Mouse (Mus musculus): ENCODE results near the gene Hs3st3a1. TPM values are rescaled to one million over a fixed set of nuclear protein-coding genes. Genes with fewer than 3 reads are reported as not detected.

Hs3st3a1 gene
- polyA plus RNA-seq, 1 experiment = not detected

GRCm38 (mm10) chr11:64436791-64437298 lies 1.7 kb downstream of the Hs3st3a1 start:
- TF ChIP-seq CTCF (IDR thresholded peaks at IDR 0.05; ENCODE audit: low read depth, low read length) (no peak), POLR2A (IDR thresholded peaks at IDR 0.05; ENCODE audit: borderline replicate concordance, low read depth, low read length) (no peak)
- Histone ChIP-seq H3K27ac (ENCODE audit: insufficient read depth, low read depth, low read length) (no peak overlapping the region), H3K4me3 (ENCODE audit: insufficient read depth, low read length) (no peak overlapping the region), H3K4me1 (ENCODE audit: control insufficient read depth, insufficient read depth, low read length) (no peaks in the 10 kb centered on the region; the same call in 1 of the 2 replicates)

GRCm38 (mm10) chr11:64437721-64438120 lies 2.6 kb downstream of the Hs3st3a1 start:
- Histone ChIP-seq H3K4me1 (ENCODE audit: control insufficient read depth, insufficient read depth, low read length) (no peaks in the 10 kb centered on the region; the same call in 1 of the 2 replicates), H3K27ac (ENCODE audit: insufficient read depth, low read depth, low read length) (no peak overlapping the region), H3K4me3 (ENCODE audit: insufficient read depth, low read length) (no peak overlapping the region)
- no peak for TF ChIP-seq CTCF (IDR thresholded peaks at IDR 0.05; ENCODE audit: low read depth, low read length)
- no peak for TF ChIP-seq POLR2A (IDR thresholded peaks at IDR 0.05; ENCODE audit: borderline replicate concordance, low read depth, low read length)

- no peaks in the 10 kb centered on the region; the same call in 1 of the 2 replicates for H3K4me1 ChIP-seq (ENCODE audit: control insufficient read depth, insufficient read depth, low read length)
- no peak overlapping the region for H3K27ac ChIP-seq (ENCODE audit: insufficient read depth, low read depth, low read length)
- no peak overlapping the region for H3K4me3 ChIP-seq (ENCODE audit: insufficient read depth, low read length)
- TF ChIP-seq CTCF (IDR thresholded peaks at IDR 0.05; ENCODE audit: low read depth, low read length) (no peak), POLR2A (IDR thresholded peaks at IDR 0.05; ENCODE audit: borderline replicate concordance, low read depth, low read length) (no peak)
Observed at GRCm38 (mm10) chr11:64438909-64439308, 3.8 kb downstream of the Hs3st3a1 start.

GRCm38 (mm10) chr11:64442119-64442518 lies 7.0 kb downstream of the Hs3st3a1 start:
- Histone ChIP-seq H3K27ac (ENCODE audit: insufficient read depth, low read depth, low read length) (no peak overlapping the region), H3K4me3 (ENCODE audit: insufficient read depth, low read length) (no peak overlapping the region), H3K4me1 (ENCODE audit: control insufficient read depth, insufficient read depth, low read length) (no peaks in the 10 kb centered on the region)
- TF ChIP-seq CTCF (IDR thresholded peaks at IDR 0.05; ENCODE audit: low read depth, low read length) (no peak), POLR2A (IDR thresholded peaks at IDR 0.05; ENCODE audit: borderline replicate concordance, low read depth, low read length) (no peak)

- H3K4me3 ChIP-seq (ENCODE audit: insufficient read depth, low read length) = no peak overlapping the region
- H3K4me1 ChIP-seq (ENCODE audit: control insufficient read depth, insufficient read depth, low read length) = no peaks in the 10 kb centered on the region
- H3K27ac ChIP-seq (ENCODE audit: insufficient read depth, low read depth, low read length) = no peak overlapping the region
- TF ChIP-seq POLR2A (IDR thresholded peaks at IDR 0.05; ENCODE audit: borderline replicate concordance, low read depth, low read length) = no peak
- TF ChIP-seq CTCF (IDR thresholded peaks at IDR 0.05; ENCODE audit: low read depth, low read length) = no peak
Observed at GRCm38 (mm10) chr11:64442701-64443100, 7.6 kb downstream of the Hs3st3a1 start.

- TF ChIP-seq POLR2A (IDR thresholded peaks at IDR 0.05; ENCODE audit: borderline replicate concordance, low read depth, low read length) = no peak
- no peak for TF ChIP-seq CTCF (IDR thresholded peaks at IDR 0.05; ENCODE audit: low read depth, low read length)
- H3K4me3 ChIP-seq (ENCODE audit: insufficient read depth, low read length) = no peak overlapping the region
- no peak overlapping the region for H3K27ac ChIP-seq (ENCODE audit: insufficient read depth, low read depth, low read length)
- no peaks in the 10 kb centered on the region for H3K4me1 ChIP-seq (ENCODE audit: control insufficient read depth, insufficient read depth, low read length)
Observed at GRCm38 (mm10) chr11:64445227-64445626, 10.1 kb downstream of the Hs3st3a1 start.

- H3K4me3 ChIP-seq (ENCODE audit: insufficient read depth, low read length) = no peak overlapping the region
- H3K27ac ChIP-seq (ENCODE audit: insufficient read depth, low read depth, low read length) = no peak overlapping the region
- no peak for TF ChIP-seq POLR2A (IDR thresholded peaks at IDR 0.05; ENCODE audit: borderline replicate concordance, low read depth, low read length)
- TF ChIP-seq CTCF (IDR thresholded peaks at IDR 0.05; ENCODE audit: low read depth, low read length) = no peak
- H3K4me1 ChIP-seq (ENCODE audit: control insufficient read depth, insufficient read depth, low read length) = no peaks in the 10 kb centered on the region
Observed at GRCm38 (mm10) chr11:64448586-64449315, 13.6 kb downstream of the Hs3st3a1 start.

GRCm38 (mm10) chr11:64461746-64462145 lies 26.6 kb downstream of the Hs3st3a1 start:
- Histone ChIP-seq H3K27ac (ENCODE audit: insufficient read depth, low read depth, low read length) (no peak overlapping the region), H3K4me1 (ENCODE audit: control insufficient read depth, insufficient read depth, low read length) (peaks cover 5% of the 10 kb centered on the region; the same call in 1 of the 2 replicates), H3K4me3 (ENCODE audit: insufficient read depth, low read length) (no peak overlapping the region)
- TF ChIP-seq CTCF (IDR thresholded peaks at IDR 0.05; ENCODE audit: low read depth, low read length) = no peak
- TF ChIP-seq POLR2A (IDR thresholded peaks at IDR 0.05; ENCODE audit: borderline replicate concordance, low read depth, low read length) = no peak

- Histone ChIP-seq H3K27ac (ENCODE audit: insufficient read depth, low read depth, low read length) (no peak overlapping the region), H3K4me3 (ENCODE audit: insufficient read depth, low read length) (no peak overlapping the region), H3K4me1 (ENCODE audit: control insufficient read depth, insufficient read depth, low read length) (peaks cover 5% of the 10 kb centered on the region; the same call in 1 of the 2 replicates)
- TF ChIP-seq POLR2A (IDR thresholded peaks at IDR 0.05; ENCODE audit: borderline replicate concordance, low read depth, low read length) (no peak), CTCF (IDR thresholded peaks at IDR 0.05; ENCODE audit: low read depth, low read length) (no peak)
Observed at GRCm38 (mm10) chr11:64468737-64469136, 33.6 kb downstream of the Hs3st3a1 start.

- no peak for TF ChIP-seq CTCF (IDR thresholded peaks at IDR 0.05; ENCODE audit: low read depth, low read length)
- TF ChIP-seq POLR2A (IDR thresholded peaks at IDR 0.05; ENCODE audit: borderline replicate concordance, low read depth, low read length) = no peak
- H3K27ac ChIP-seq (ENCODE audit: insufficient read depth, low read depth, low read length) = no peak overlapping the region
- no peak overlapping the region for H3K4me3 ChIP-seq (ENCODE audit: insufficient read depth, low read length)
- H3K4me1 ChIP-seq (ENCODE audit: control insufficient read depth, insufficient read depth, low read length) = peaks cover 5% of the 10 kb centered on the region; the same call in 1 of the 2 replicates
Observed at GRCm38 (mm10) chr11:64470689-64471088, 35.6 kb downstream of the Hs3st3a1 start.

Measured in bone marrow macrophage, adult 2 months (primary cell).